Mouse (Mus musculus): ENCODE results near the gene Zcchc18.
"Not testable (repeated sequence)": the region's sequence is repeated elsewhere in the genome, so short reads cannot be mapped to it uniquely, and the experiment has no call there.

Zcchc18 gene

DNA sequence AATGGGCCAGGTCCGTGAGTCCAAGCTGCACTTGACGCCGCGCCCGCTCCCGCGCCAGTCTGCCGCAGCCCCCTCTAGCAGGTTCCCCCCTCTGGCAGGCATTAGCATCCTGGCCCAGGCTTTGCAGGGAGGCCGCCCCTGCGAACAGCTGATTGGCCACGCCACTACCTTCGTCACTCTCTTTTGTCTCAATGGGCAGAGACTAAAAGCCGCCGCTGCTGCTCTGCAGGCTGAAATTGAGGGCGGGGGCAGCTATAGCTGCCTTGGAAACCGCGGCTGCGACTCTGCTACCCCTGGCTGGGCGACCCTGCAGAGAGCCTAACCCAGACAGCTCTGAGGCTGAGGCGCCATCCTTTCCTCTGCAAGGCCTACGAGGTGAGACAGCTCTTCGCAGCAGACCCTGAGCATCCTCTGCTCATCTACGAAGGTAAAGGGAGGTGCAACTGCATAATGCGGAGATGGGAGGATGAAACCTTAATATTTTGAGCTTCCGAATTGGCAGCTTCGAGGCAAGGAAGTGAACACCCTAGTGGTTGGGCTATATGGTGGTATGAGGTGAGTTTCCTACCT, at the start of gene Zcchc18:
Gene Zcchc18 (plus strand): TSS at position 178 of the 570 bp plus-strand sequence.
- in situ Hi-C loops (cut with MboI, MseI): no loop called here

DNA sequence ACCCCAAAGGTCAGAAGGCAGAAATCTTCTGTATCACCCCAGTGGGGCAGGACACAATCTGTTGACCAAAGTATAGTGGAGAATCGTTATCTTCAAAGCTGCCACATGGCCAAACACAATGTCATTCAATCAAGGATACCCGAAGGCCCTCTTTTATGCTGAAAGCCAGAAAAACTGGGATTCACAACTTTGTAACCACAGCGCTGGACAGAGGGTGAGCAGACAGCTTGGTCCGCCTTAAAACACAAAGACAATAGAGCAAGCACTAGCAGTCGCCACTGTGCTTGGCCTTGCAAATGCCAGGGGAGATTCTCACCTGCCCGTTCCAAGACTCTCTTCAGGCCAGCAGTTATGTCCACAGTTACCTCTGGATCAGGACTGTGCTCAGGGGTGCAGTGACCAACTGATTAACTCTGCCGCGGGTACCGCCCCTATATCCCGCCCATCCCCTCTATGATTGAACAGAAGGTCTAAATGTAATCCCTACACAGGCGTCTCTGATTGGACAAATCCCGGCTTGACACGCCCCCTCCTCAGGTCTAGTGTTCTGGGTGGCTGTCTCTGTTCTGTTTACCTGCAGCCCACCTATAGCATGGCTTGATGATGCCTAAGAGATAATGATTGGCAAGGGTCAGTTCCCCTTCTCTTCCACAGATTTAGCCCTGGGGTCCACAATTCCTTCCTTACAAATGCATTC, 35.2 kb upstream of the Zcchc18 start:
- in situ Hi-C loops (cut with MboI, MseI): not testable (repeated sequence)

DNA sequence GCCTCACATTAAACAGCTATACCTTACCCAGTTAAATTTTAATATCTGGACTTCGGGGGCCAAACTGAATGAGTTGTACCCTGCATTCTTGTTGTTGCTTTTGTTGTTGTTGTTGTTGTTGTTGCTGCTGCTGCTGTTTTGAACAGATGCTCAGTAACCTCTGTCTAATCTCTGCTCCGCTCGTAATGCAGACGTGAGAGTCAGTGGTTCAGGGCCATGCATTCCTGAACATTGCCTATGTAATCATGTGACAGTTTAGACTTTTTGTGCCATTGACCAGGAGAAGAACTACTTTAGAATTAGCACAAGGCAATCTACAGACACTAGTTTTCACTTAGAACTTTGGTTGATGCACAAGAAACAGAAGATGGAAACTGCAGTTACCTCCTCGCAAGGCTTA, 34.7 kb upstream of the Zcchc18 start:
- in situ Hi-C loops (cut with MboI, MseI): not testable (repeated sequence)

DNA sequence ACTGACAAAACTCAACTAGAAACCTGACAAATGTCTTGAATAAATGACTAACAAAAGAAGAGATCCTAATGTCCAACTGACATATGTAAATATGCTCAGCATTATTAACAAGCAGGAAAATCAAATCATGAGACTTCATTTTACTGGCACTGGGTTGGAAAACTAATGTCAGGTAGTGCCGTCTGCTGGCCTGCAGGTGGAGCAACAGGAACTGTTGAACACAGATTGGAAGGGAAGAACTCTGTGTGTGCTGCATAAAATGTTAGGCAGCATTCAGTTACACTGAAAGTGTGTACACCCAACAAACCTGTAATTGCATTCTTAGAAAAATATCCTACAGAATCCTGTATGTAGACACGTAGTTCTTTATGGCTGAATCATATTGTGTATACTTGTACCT, 33.3 kb upstream of the Zcchc18 start:
- in situ Hi-C loops (cut with MboI, MseI): no loop called here

DNA sequence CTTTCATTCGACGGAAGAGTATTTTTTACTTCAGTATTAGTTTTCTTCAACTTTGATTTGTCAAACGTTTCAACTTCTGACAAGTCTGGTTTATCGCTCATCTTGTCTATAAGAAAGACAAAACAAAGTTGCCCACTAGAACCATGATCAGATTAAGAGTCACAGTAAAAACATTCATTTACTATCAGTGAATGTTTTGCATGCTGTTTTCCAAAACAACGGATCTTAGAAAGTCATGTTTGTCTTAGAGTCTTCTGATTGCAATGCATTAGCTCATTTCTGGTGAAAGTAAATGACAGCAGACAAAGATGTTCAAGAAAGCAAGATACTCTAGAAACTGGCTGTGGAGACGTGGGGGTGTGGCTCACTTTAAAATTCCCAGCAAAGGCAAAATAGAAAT, 17.6 kb upstream of the Zcchc18 start, which contains the start of gene Tmsb15b2:
Gene Tmsb15b2 (minus strand): TSS at position 101 of the 400 bp plus-strand sequence.
- in situ Hi-C loops (cut with MboI, MseI): not testable (repeated sequence)

DNA sequence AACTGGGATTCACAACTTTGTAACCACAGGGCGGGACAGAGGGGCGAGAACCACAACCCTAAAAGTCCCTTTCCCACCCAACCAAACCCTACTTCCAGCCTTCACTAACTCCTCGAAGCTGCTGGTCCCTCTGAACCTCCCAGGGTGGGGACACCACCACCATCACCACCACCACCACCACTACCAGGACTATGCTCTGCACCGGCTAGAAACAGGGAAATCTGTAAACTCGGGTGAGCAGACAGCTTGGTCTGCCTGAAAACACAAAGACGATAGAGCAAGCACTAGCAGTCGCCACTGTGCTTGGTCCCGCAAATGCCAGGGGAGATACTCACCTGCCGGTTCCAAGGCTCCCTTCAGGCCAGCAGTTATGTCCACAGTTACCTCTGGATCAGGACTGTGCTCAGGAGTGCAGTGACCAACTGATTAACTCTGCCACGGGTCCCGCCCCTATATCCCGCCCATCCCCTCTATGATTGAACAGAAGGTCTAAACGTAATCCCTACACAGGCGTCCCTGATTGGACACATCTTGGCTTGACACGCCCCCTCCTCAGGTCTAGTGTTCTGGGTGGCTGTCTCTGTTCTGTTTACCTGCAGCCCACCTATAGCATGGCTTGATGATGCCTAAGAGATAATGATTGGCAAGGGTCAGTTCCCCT, 16.4 kb upstream of the Zcchc18 start, which contains the start of the genes Tmsb15l and Tmsb15b1:
Gene Tmsb15l (minus strand): TSS at position 446 of the 661 bp plus-strand sequence.
Gene Tmsb15b1 (minus strand): TSS at position 451 of the 661 bp plus-strand sequence.
- in situ Hi-C loops (cut with MboI, MseI): no loop called here

DNA sequence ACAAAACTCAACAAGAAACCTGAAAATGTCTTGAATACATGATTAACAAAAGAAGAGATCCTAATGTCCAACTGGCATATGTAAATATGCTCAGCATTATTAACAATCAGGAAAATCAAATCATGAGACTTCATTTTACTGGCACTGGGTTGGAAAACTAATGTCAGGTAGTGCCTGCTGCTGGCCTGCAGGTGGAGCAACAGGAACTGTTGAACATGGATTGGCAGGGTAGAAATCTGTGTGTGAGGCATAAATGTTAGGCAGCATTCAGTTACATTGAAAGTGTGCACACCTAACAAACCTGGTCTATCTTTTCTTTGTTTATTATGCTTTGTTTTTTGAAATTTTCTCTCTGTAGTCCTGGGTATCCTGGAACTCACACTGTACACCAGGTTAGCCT, 14.3 kb upstream of the Zcchc18 start:
- in situ Hi-C loops (cut with MboI, MseI): no loop called here

DNA sequence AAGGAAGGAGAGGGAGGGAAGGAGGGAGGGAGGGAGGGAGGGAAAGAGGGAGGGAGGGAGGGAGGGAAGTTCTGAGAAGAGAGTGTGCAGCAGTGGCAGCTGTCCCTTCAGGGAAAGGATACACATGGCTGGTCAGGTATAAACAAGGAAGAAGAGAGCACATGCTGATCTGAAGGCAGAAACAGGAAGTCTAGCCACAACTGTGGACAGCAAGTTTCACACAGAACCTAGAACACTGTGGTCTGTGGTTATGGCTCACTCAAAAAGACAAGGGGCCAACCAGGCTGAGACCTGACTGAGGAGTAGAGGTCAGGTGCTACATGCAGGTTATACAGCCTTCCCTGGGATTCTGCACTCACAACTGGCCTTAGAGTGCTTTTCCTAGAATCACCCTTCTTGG, 6.9 kb upstream of the Zcchc18 start:
- in situ Hi-C loops (cut with MboI, MseI): no loop called here

DNA sequence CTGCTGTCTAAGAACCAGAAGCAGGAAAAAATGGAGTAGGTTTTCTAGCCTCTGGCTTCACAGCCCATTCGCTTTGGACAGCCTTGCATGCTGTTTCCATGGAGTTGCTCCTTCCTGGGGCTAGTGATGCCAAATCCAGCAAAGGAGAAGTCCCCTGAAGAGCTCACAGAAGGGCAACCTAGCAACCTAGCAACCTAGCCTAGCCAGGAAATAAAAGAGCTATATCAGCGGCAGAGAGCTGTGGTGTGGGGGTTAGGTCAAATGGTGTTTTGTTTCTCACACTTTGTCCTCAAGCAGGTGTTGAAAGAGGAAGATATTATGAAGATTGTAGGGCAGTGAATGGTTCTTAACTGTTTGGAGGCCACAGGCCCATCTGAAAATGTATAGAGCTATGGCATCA, 1.7 kb upstream of the Zcchc18 start:
- in situ Hi-C loops (cut with MboI, MseI): no loop called here

DNA sequence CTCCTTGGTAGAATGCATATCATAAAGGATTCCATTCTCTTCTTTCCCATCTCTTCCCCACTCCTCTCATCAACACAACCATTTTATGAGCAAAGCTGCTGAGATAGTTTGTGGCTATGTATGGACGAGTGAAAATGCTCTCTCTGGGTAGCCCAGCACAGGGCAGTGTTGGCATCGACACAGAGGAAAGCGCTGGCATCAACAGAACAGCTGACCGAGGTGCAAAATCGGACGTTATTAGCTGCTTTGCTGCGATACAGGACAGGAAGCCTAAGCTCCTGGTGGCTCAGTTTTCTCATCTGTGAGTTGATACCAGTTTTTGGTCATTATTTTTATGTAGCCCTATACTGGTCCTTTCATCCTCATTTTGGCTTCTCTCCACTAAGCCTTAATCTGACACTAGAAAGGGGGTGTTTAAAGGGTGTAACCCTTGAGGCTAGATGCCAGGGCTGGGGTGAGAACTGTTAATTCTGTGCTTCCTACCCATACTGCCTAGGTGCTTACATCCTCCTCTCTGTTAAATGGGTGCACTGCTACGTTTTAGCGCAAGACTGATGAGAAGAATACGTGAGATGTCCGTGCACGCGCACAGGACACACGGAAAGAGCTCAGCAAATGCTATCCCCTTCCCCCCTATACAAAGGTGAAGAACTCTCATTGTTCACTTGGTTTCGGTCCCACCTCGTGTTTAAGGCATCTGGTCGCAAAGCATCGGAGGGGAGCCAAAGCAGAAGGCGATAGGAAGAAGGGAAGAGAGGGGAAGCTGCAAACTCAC, 577 bp upstream of the Zcchc18 start:
- in situ Hi-C loops (cut with MboI, MseI): no loop called here

DNA sequence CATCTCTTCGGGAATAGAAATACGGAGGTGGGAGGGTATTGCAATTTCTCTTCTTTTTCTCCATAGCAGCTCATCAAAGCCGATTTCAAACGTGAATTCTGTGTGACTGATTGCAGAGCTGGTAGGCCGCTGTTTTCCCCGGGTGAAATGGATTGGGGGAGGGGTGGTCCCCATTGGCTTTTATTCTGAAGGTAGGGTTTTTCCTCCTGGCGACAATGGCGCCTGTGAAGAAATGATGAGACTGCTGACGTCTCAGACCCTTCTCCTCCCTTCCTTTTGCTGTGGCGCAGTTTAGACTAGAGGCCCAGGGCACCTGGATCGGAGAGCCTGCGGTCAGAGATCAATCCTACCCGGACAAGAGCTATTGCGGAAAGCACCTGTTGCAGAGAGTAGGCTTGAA, 686 bp downstream of the Zcchc18 start:
- in situ Hi-C loops (cut with MboI, MseI): no loop called here

DNA sequence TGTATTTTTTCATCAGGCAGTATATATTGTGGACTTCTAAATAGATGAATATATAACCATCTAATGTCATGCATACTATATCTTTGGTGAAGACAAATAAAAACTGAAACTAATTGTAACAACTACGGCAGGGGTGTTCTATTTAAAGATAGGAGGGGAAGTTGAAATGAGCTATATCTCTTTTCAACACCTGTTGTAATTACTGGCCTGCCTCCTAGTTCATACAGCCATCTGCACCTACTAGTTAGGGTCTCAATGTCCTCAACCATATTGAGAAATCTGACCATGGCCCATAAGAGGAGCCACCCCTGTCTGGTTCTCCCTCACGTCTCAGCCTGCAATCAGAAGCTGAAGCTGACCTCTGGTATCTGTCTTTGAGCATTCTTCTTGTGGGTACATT, 3.3 kb downstream of the Zcchc18 start:
- in situ Hi-C loops (cut with MboI, MseI): no loop called here

DNA sequence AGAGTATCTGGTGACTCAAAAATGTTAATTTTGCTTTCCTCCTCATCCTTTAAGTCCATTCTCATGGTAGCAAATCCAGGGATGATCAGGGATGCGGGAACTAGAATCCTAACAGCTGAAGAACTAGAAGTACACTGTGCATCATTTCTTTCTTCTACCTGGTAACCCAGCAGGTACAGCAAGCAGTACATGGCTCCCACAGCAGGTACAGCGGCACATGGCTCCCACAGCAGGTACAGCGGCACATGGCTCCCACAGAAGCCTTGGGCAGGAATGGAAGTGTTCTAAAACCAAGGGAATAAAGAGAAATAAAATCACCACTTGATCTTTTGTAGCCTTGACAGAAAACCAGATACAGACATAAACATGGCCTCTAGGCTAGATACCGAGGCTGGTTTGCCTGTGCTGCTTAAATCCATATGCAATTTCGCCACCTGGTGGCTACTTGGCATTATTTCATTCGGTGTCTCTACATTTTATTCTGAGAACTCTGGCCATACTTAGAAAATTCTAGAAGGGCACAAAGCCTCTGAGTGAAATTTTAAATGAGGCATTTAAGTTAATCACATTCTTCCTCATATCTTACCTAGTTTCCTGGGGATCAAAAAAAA, 22.2 kb downstream of the Zcchc18 start:
- in situ Hi-C loops (cut with MboI, MseI): loop anchor here (25.0 kb wide), 1 partner anchor 253 kb away; no protein-coding TSS in a partner anchor

DNA sequence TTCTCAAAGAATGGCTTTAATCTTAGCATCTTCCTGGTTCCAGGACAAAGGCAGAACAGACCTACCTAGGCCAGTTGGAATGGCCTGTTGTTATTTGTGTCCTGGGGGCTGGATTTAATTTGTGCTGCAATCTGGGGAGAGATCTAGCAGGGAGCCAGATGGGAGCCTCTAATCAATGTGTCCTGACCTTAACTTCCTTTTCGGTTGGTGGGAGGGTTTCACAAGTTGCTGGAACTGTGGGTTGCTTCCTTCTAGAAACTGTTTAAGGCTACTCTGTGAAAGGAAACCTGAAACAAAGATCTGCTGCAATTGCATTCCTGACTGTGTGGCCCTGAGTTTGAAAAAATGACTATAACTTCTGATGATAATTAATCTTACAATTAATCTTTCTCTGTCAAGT, 24.7 kb downstream of the Zcchc18 start:
- in situ Hi-C loops (cut with MboI, MseI): loop anchor here (25.0 kb wide), 1 partner anchor 255 kb away; no protein-coding TSS in a partner anchor

DNA sequence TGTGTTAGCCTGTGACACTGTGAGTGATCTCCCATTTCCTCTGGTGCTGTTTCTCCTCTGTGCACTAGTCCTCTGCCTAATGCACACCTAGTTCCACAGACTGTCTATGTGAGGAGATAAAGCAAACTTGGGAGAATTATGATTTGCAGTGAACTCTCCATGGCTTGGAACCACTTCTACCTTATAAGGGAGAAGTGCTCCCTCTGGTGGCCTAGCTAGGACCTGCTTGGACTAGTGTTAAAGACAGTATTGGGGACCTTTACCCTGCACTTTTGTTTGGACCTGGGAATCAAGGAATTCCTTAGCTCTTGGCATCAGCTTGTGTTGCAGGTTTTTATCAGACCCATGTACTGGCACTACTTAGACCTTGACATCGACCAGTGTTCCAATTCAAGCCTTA, 26.4 kb downstream of the Zcchc18 start:
- in situ Hi-C loops (cut with MboI, MseI): loop anchor here (25.0 kb wide), 1 partner anchor 257 kb away; no protein-coding TSS in a partner anchor

DNA sequence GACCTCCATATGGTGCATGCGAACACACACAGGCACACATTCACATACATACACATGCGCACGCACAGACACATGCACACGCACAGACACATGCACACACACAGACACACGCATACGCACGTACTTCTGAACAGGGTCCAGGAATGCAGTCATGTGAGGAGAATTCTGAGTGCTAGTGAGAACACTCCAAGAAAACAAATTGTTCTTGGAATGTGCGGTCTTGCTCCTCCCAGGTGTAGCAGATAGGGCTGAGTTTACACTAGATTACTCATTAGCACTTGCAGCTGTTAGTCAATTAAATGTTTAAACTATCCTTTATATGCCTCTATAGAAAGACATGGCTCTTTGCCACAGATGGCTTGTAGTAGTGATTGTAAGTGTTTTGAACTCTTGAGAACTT, 38.0 kb downstream of the Zcchc18 start:
- in situ Hi-C loops (cut with MboI, MseI): no loop called here

DNA sequence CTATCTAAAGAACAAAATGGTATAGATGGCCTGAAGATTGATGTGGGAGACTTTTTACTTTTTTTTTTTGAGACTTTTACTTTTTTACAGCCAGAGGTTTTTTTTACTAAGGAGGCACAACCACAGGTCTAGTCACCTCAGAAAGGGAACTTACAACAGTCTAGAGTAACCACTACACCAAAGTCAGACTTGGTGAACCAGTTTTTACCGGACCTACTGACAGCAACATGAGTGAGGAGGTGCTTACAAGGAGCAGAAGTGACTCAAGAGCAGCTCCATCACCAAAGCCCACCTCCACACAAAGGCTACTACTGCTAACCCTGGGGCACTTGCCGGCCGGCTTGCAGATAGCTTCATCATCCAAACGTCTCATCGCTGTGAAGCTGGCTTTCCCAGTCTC, 38.8 kb downstream of the Zcchc18 start:
- in situ Hi-C loops (cut with MboI, MseI): no loop called here

DNA sequence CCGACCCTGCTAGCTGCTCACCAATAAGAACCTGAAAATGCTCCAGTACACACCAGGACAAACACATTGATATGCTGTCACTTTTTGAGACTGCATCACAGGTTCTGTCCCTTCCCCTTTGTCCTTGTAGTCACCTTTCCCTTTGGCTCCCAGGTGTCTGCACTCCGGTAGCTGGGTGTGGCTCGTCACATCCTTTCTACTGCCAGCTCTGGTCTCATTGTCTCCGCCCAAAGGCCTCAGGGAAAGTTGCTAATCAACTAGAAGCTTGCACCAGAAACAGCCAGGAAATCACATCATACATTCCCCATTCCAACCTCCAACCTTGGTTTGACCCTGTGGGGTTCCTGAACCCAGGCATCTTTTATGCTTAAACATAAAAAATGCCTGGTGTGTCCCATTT, 41.4 kb downstream of the Zcchc18 start:
- in situ Hi-C loops (cut with MboI, MseI): no loop called here

DNA sequence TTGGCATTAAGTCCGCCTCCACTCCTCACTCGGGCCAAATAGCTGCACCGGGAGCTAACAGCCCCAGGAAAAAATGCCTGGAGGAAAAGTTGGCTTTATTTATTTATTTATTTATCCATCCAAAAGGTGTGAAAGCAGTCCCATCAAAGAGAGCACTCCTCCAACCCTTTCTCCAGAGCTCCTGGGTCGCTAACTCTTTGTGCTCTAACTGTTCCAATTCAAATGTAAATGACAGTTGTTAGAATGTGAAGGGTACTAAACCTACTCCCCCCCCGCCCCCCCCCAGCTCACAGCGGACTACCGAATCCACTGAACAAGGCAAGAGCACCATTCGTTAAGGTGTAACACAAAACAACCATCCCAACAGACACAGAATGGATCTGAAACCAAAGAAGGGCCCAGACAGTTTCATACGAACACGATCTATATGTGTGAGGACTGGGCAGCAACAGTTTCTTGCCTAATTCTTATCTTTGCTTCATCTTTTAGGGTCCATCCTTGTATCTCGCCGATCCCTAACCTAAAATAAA, 44.6 kb downstream of the Zcchc18 start:
- in situ Hi-C loops (cut with MboI, MseI): no loop called here

DNA sequence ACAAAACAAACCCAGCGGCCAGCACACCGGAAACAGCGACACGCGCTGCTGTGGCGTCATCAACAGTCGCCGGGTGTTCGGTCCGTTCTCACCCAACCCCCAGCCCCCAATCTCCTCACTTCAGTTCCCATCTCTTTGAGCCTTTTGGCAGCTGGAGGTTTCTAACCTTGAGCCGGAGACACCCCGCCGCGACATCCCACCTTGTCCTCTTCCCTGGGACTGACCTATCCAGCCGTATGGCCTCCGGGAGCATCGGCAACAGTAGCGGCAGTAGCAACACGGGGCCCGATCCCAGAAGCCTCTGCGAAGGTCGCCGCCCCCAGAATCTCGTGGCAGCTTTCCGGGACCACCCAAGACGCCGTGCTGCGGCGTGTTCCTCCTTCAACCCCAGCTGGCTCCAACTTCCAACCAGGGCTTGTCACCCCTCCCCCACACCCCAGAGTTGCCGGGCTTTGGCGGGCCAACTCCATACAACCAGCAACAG, 45.1 kb downstream of the Zcchc18 start, which contains the start of gene Slc25a53:
Gene Slc25a53 (minus strand): TSS at position 303 of the 484 bp plus-strand sequence.
- in situ Hi-C loops (cut with MboI, MseI): no loop called here

DNA sequence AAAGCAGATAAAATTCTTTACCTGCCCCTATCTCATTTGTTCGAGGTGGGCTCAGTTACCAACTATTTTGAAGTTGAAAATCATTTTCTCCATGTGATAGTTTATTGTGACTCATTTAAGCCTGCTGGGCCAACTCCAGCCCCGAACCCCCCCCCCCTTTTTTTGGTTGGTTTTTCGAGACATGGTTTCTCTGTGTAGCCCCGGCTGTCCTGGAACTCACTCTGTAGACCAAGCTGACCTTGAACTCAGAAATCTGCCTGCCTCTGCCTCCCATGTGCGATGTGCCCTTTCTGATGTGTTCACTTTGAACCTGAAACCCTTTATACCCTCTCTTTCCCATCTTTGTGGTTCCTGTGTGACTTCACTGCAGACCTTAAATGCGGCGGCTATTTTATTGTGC, 45.5 kb downstream of the Zcchc18 start:
- in situ Hi-C loops (cut with MboI, MseI): no loop called here
